Mouse (Mus musculus) G1E (cell line): Measurements from ENCODE around the gene Gm10198. TPM values are rescaled to one million over a fixed set of nuclear protein-coding genes. Genes with fewer than 3 reads are reported as not detected.
A peak's percentile ranks its signal among the peaks of the same experiment; 100 is the strongest.

Source experiments
- ATAC-seq: 2 replicates; pipeline ENCODE4 v1.8.0; 2016; ENCODE audit warnings: mild to moderate bottlenecking; ENCODE audit not compliant: insufficient number of reproducible peaks, poor library complexity, low FRiP score, severe bottlenecking; ENCODE audit errors: extremely low read depth
- DNase-seq: peaks from one replicate; pipeline ENCODE4 v3.0.0; 2012; ENCODE audit warnings: low spot score
- H3K27me3 ChIP-seq: 2 replicates; pipeline ENCODE4 v1.6.1; 2012; ENCODE audit warnings: mild to moderate bottlenecking, low read length, inconsistent platforms; ENCODE audit not compliant: insufficient read depth
- H3K36me3 ChIP-seq: replicated peaks from 2 replicates; pipeline ENCODE3; 2012; ENCODE audit warnings: mild to moderate bottlenecking, inconsistent platforms
- H3K4me1 ChIP-seq: 2 replicates; pipeline ENCODE4 v1.6.1; 2012; ENCODE audit warnings: low read depth, low read length, inconsistent platforms, mixed read lengths; ENCODE audit not compliant: insufficient read depth
- H3K4me3 ChIP-seq: 2 replicates; pipeline ENCODE4 v1.5.1; 2012; ENCODE audit warnings: low read depth, mild to moderate bottlenecking, inconsistent platforms, low read length, moderate library complexity, mixed read lengths
- H3K9me3 ChIP-seq: replicated peaks from 2 replicates; pipeline ENCODE4 v1.6.1; 2012; ENCODE audit warnings: inconsistent platforms
- CTCF ChIP-seq: IDR thresholded peaks from 2 replicates; pipeline ENCODE4 v1.5.1; 2012; ENCODE audit warnings: low read depth, low read length, inconsistent platforms, mixed read lengths
- GATA1 ChIP-seq: IDR thresholded peaks from 2 replicates; pipeline ENCODE4 v1.6.1; 2012; ENCODE audit warnings: borderline replicate concordance, low read length, inconsistent platforms, mixed read lengths
- GATA2 ChIP-seq: IDR thresholded peaks from 2 replicates; pipeline ENCODE4 v1.6.1; 2012; ENCODE audit warnings: low read depth, low read length, inconsistent platforms, borderline replicate concordance
- POLR2AphosphoS5 ChIP-seq: IDR thresholded peaks from 2 replicates; pipeline ENCODE4 v1.6.1; 2012; ENCODE audit warnings: low read depth, low read length, inconsistent platforms; ENCODE audit not compliant: insufficient replicate concordance
- TAL1 ChIP-seq: conservative IDR thresholded peaks from 2 replicates; pipeline ENCODE4 v1.6.1; 2012; ENCODE audit warnings: low read depth, low read length, inconsistent platforms, mixed read lengths
- polyA plus RNA-seq: library from polyadenylated mRNA; stranded (reverse); fragments of >175 nt; gene quantifications from 2 replicates; pipeline ENCODE4 v1.2.3, GENCODE M21; 2012
- total RNA-seq, 2 experiments: library from RNA; stranded (forward) in 1 of 2; stranded (reverse) in 1 of 2; fragments of 200-1000 nt in 1 of 2; fragments of >200 nt in 1 of 2; fragmentation: Nextera tagmentation in 1 of 2; gene quantifications; 2 replicates each; pipeline ENCODE4 v1.2.3; 2014 to 2017

Gm10198 gene
- total and polyA plus RNA-seq, 3 experiments = not detected

GRCm38 (mm10) chr13:111556375-111556774 lies 36.2 kb upstream of the Gm10198 start:
- TF ChIP-seq TAL1 (no peak), GATA1 (no peak), CTCF (no peak), POLR2AphosphoS5 (no peak), GATA2 (no peak)
- H3K36me3 ChIP-seq = no peaks in the 10 kb centered on the region
- no peak for ATAC-seq
- H3K4me1 ChIP-seq = peaks cover 53% of the 10 kb centered on the region
- peak overlapping the region; percentile 27; the same call in 1 of the 2 replicates for H3K4me3 ChIP-seq
- DNase-seq = no peak
- no peaks in the 10 kb centered on the region for H3K27me3 ChIP-seq
- H3K9me3 ChIP-seq = peaks cover 12% of the 10 kb centered on the region

GRCm38 (mm10) chr13:111560152-111560551 lies 32.4 kb upstream of the Gm10198 start:
- H3K27me3 ChIP-seq = no peaks in the 10 kb centered on the region

DNA sequence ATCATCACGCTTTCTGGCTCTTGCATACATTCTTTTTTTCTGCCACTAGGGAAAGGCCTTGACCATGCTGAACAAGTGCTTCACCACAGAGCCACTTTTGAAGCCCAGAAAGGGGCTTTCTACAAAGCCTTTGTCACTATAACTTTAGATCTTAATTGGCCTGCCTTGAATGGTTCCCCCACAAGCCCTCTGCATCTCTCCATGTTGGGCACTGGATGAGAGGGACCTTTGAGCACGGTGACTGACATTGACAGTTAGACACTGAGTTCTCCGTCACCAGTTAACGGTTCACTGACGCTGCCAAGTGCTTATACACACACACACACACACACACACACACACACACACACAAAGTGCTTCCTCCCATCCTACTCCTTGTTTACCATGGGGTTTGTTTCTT lies 30.0 kb upstream of the Gm10198 start:
- Histone ChIP-seq H3K4me3 (no peak overlapping the region), H3K4me1 (peaks cover under 1% of the 10 kb centered on the region; the same call in 1 of the 2 replicates), H3K36me3 (no peaks in the 10 kb centered on the region), H3K9me3 (peaks cover 21% of the 10 kb centered on the region), H3K27me3 (no peaks in the 10 kb centered on the region)
- DNase-seq = no peak
- no peak for ATAC-seq
- TF ChIP-seq CTCF (no peak), POLR2AphosphoS5 (no peak), TAL1 (no peak), GATA1 (no peak), GATA2 (no peak)

More at GRCm38 (mm10) chr13:111560152-111560551, 32.4 kb upstream of the Gm10198 start:
- Histone ChIP-seq H3K4me1 (peaks cover 23% of the 10 kb centered on the region), H3K36me3 (no peaks in the 10 kb centered on the region), H3K9me3 (peaks cover 19% of the 10 kb centered on the region), H3K4me3 (no peak overlapping the region)
- TF ChIP-seq GATA2 = no peak
- no peak for TF ChIP-seq GATA1
- TF ChIP-seq POLR2AphosphoS5 = no peak
- no peak for TF ChIP-seq TAL1
- TF ChIP-seq CTCF = no peak
- ATAC-seq (no peak), DNase-seq (no peak)

GRCm38 (mm10) chr13:111574196-111574595 lies 18.4 kb upstream of the Gm10198 start:
- Histone ChIP-seq H3K4me3 (no peak overlapping the region), H3K4me1 (peaks cover 41% of the 10 kb centered on the region), H3K36me3 (no peaks in the 10 kb centered on the region), H3K27me3 (no peaks in the 10 kb centered on the region), H3K9me3 (no peaks in the 10 kb centered on the region)
- TF ChIP-seq GATA2 (no peak), CTCF (no peak), POLR2AphosphoS5 (no peak), GATA1 (no peak), TAL1 (no peak)
- no peak for DNase-seq
- no peak for ATAC-seq

GRCm38 (mm10) chr13:111577177-111577576 lies 15.4 kb upstream of the Gm10198 start:
- H3K27me3 ChIP-seq = no peaks in the 10 kb centered on the region
- H3K4me3 ChIP-seq = peak overlapping the region; percentile 62; the same call in 1 of the 2 replicates
- no peaks in the 10 kb centered on the region for H3K36me3 ChIP-seq
- peaks cover 9% of the 10 kb centered on the region for H3K9me3 ChIP-seq
- no peak for TF ChIP-seq GATA2
- TF ChIP-seq TAL1 = peak; percentile 51
- TF ChIP-seq GATA1 = no peak
- TF ChIP-seq POLR2AphosphoS5 = no peak
- DNase-seq (peak; percentile 26), ATAC-seq (peak; percentile 81)
- H3K4me1 ChIP-seq = peaks cover 46% of the 10 kb centered on the region

DNA sequence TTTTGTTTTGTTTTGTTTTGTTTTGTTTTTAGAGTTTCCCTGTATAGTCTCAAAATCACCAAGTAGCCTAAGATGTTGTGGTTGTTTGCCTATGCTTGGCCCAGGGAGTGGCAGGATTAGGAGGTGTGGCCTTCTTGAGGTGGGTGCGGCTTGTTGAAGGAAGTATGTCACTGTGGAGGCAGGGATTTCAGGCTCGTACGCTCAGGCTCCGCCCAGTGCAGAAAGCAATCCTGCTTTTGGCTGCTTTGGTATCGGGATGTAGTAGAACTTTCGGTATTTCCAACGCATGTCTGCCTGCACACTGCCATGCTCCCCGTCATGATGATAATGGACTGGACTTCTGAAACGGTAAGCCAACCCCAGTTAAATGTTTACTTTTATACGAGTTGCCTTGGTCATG lies 12.5 kb upstream of the Gm10198 start:
- no peak for TF ChIP-seq GATA2
- no peak for TF ChIP-seq CTCF
- TF ChIP-seq TAL1 = no peak
- Histone ChIP-seq H3K36me3 (no peaks in the 10 kb centered on the region), H3K4me3 (no peak overlapping the region), H3K4me1 (peaks cover 40% of the 10 kb centered on the region), H3K27me3 (no peaks in the 10 kb centered on the region), H3K9me3 (peaks cover 9% of the 10 kb centered on the region)
- DNase-seq = no peak
- ATAC-seq = no peak

DNA sequence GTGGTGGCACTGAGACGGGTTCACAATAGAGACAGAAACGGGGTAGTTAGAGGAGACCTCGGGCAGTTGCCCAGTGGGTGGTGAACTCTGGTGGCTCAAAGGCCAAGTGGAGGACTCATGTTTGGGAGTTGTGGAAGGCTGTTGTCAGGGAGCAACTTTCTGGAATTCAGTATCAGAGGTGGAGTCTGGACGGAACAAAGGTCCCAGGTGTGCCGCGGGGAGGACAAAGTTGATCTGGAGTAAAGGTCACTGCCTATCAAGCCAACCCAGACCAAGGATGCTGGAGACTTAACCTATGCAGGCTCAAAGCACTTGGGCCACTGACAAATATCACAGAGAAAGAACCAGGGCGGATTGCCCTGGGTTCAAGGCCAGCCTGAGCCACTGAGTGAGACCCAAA lies 5.5 kb downstream of the Gm10198 start:
- Histone ChIP-seq H3K4me3 (no peak overlapping the region), H3K4me1 (peaks cover 11% of the 10 kb centered on the region), H3K36me3 (no peaks in the 10 kb centered on the region), H3K9me3 (no peaks in the 10 kb centered on the region), H3K27me3 (no peaks in the 10 kb centered on the region)
- no peak for DNase-seq
- TF ChIP-seq GATA1 (no peak), TAL1 (no peak), GATA2 (no peak), POLR2AphosphoS5 (no peak), CTCF (no peak)
- ATAC-seq = no peak
